Mouse (Mus musculus): Measurements from ENCODE around the gene Gm3854.

DNA sequence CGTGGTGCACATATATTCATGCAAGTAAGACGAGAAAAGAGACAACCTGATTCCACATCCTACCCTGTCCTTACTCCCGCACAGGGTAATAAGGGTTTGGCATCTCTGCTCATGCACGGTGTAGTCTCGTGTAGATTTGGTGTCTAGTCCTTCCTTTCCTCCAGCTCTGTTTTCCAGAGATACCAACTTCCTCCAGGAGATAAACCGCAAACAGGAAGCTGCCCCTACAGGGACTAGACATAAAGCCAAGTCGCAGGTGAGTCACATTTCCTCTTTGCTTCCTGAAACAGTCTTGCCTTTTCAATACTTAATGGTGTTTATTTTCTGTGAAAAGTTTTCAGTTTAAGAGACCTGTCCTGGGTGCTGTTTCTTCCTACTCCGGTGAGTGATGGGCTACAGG is 40.5 kb downstream of the Gm3854 start:
- TF ChIP-seq EP300 (IDR thresholded peaks at IDR 0.05; ENCODE audit: insufficient read depth, low read depth, low read length), result no peak
- TF ChIP-seq CTCF (IDR thresholded peaks at IDR 0.05; ENCODE audit: low read depth, low read length), result no peak
- TF ChIP-seq POLR2A (IDR thresholded peaks at IDR 0.05; ENCODE audit: insufficient read depth, low read length), result no peak

Measured in ES-Bruce4 (cell line).